Mouse (Mus musculus) heart, embryonic 12.5 days (tissue): ENCODE measurements around the gene Cep250. TPM values are rescaled to one million over a fixed set of nuclear protein-coding genes. Genes with fewer than 3 reads are reported as not detected.

Experiments
- ATAC-seq: fragments of 200-750 bp; cut with Nextera tagmentation; 2 replicates; pipeline ENCODE4 v1.8.0; 2017; ENCODE audit warnings: moderate TSS enrichment, moderate library complexity; ENCODE audit not compliant: insufficient number of reproducible peaks, low FRiP score
- H3K27ac ChIP-seq: fragments of 300-500 bp; sonication (generic); 2 replicates; pipeline ENCODE4 v1.5.1; 2016; ENCODE audit warnings: mild to moderate bottlenecking, moderate library complexity; ENCODE audit not compliant: poor library complexity, severe bottlenecking
- H3K27me3 ChIP-seq: fragments of 300-500 bp; sonication (generic); replicated peaks from 2 replicates; pipeline ENCODE4 v1.6.1; 2016; ENCODE audit warnings: mild to moderate bottlenecking, moderate library complexity
- H3K36me3 ChIP-seq: fragments of 300-500 bp; sonication (generic); 2 replicates; pipeline ENCODE4 v1.6.1; 2016; ENCODE audit warnings: mild to moderate bottlenecking, moderate library complexity
- H3K4me1 ChIP-seq: fragments of 300-500 bp; sonication (generic); replicated peaks from 2 replicates; pipeline ENCODE4 v1.6.1; 2016; ENCODE audit warnings: mild to moderate bottlenecking
- H3K4me2 ChIP-seq: fragments of 300-500 bp; sonication (generic); 2 replicates; pipeline ENCODE4 v1.6.1; 2016; ENCODE audit warnings: mild to moderate bottlenecking, moderate library complexity
- H3K4me3 ChIP-seq: fragments of 300-500 bp; sonication (generic); 2 replicates; pipeline ENCODE4 v1.5.1; 2016; ENCODE audit warnings: mild to moderate bottlenecking
- H3K9ac ChIP-seq: fragments of 300-500 bp; sonication (generic); 2 replicates; pipeline ENCODE4 v1.6.1; 2016; ENCODE audit warnings: mild to moderate bottlenecking, moderate library complexity
- H3K9me3 ChIP-seq: fragments of 300-500 bp; sonication (generic); replicated peaks from 2 replicates; pipeline ENCODE4 v1.6.1; 2016; ENCODE audit warnings: mild to moderate bottlenecking, moderate library complexity
- WGBS: fragments of 180-500 bp; shearing (Covaris S2); methylation state at CpG from one replicate; pipeline ENCODE4 v1.1.7; 2016; 5-methylcytosine and 5-hydroxymethylcytosine counted together
- polyA plus RNA-seq: library from polyadenylated mRNA; unstranded; fragments of >200 nt; fragmentation: Nextera tagmentation; extraction: Ambion mirVana; gene quantifications from 2 replicates; pipeline ENCODE4 v1.2.1, GENCODE M21; 2016

Gene Cep250
- polyA plus RNA-seq, 1 experiment from 2014 or later: 10.7 TPM

GRCm38 (mm10) chr2:155943463-155943862, 12.8 kb upstream of the Cep250 start:
- Histone ChIP-seq H3K9me3 (no peaks in the 10 kb centered on the region), H3K27me3 (peaks cover 17% of the 10 kb centered on the region; the same call in 1 of the 2 replicates), H3K4me1 (peaks cover 17% of the 10 kb centered on the region), H3K9ac (peak overlapping the region; percentile 48; the same call in 1 of the 2 replicates), H3K4me3 (no peak overlapping the region), H3K4me2 (peak overlapping the region; percentile 59), H3K36me3 (no peaks in the 10 kb centered on the region), H3K27ac (no peak overlapping the region)
- 4% methylated on average over 8 of the region's 8 CpGs for WGBS
- ATAC-seq: no peak

DNA sequence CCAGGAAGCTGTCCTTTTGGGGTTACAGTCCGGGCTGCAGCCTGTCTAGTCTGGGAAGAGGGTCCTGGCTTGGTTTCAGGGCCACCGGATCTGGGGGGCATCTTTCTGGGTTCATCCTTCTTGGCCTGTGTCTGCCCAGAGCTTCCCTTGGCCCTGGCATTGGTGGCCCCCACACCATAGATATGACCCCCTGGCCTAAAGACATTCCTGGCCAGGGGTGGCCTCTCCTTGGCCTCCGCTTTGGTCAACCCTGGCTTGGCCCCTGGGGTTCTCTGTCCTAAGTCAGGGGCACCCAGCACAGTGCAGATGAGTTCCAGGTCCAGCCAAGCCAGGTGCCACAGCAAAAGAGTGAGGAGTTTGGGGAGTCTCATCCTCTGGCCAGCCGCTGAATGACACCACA, 11.6 kb upstream of the Cep250 start:
- H3K4me1 ChIP-seq: peaks cover 17% of the 10 kb centered on the region
- no peak overlapping the region for H3K4me3 ChIP-seq
- peak overlapping the region; percentile 42 for H3K4me2 ChIP-seq
- H3K27me3 ChIP-seq: peaks cover 24% of the 10 kb centered on the region; the same call in 1 of the 2 replicates
- 84% methylated on average over 4 of the region's 4 CpGs for WGBS
- H3K9me3 ChIP-seq: no peaks in the 10 kb centered on the region
- no peak overlapping the region for H3K27ac ChIP-seq
- H3K9ac ChIP-seq: no peak overlapping the region
- no peak for ATAC-seq
- no peaks in the 10 kb centered on the region for H3K36me3 ChIP-seq

DNA sequence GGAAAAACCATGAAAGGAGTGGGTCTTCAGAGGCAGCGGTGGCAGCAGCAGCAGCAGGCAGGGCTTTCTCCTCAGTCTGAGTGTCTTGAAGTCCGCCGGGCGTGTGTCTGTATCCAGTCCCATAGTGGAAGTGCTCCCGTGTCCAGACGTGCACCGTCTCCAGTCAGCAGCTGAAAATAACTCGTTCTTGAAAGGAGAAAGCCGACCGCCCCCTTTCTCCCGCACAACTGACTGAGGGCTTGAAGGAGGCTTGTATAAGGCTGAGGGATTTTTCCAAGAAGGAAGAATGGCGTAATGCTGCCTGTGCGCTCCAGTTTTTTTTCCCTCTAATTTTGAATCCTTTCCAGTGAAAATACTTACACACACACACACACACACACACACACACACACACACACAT, 11.1 kb upstream of the Cep250 start, which contains the start of gene Gdf5:
Gdf5 (minus strand) TSS at position 244 of the 400 bp plus-strand sequence.
- Histone ChIP-seq H3K4me2 (peak within 1 kb of the TSS; percentile 42), H3K9ac (no peak within 1 kb of the TSS), H3K4me1 (peaks cover 17% of the 10 kb centered on the region), H3K9me3 (no peaks in the 10 kb centered on the region), H3K4me3 (no peak within 1 kb of the TSS), H3K27me3 (peaks cover 28% of the 10 kb centered on the region; the same call in 1 of the 2 replicates), H3K27ac (no peak within 1 kb of the TSS), H3K36me3 (no peaks in the 10 kb centered on the region)
- 42% methylated on average over 13 of the region's 13 CpGs for WGBS
- no peak for ATAC-seq

- no peak for ATAC-seq
These were observed 10.7 kb upstream of the Cep250 start for GRCm38 (mm10) chr2:155945580-155945979.

GRCm38 (mm10) chr2:155946069-155946468, 10.2 kb upstream of the Cep250 start:
- H3K36me3 ChIP-seq: no peaks in the 10 kb centered on the region
- H3K4me1 ChIP-seq: peaks cover 17% of the 10 kb centered on the region
- WGBS: 7% methylated on average over 7 of the region's 7 CpGs
- no peak for ATAC-seq
- H3K9ac ChIP-seq: no peak overlapping the region
- H3K4me3 ChIP-seq: no peak overlapping the region
- H3K27me3 ChIP-seq: peaks cover 29% of the 10 kb centered on the region; the same call in 1 of the 2 replicates
- H3K4me2 ChIP-seq: no peak overlapping the region
- H3K27ac ChIP-seq: no peak overlapping the region
- no peaks in the 10 kb centered on the region for H3K9me3 ChIP-seq

More at GRCm38 (mm10) chr2:155945580-155945979, 10.7 kb upstream of the Cep250 start:
- Histone ChIP-seq H3K4me2 (0 out of 2 replicates have a peak overlapping the region, but pooled peaks have one; percentile 42), H3K27ac (no peak overlapping the region), H3K36me3 (no peaks in the 10 kb centered on the region), H3K4me1 (peaks cover 17% of the 10 kb centered on the region), H3K4me3 (no peak overlapping the region), H3K9me3 (no peaks in the 10 kb centered on the region), H3K9ac (no peak overlapping the region), H3K27me3 (peaks cover 29% of the 10 kb centered on the region; the same call in 1 of the 2 replicates)
- 82% methylated on average over 5 of the region's 5 CpGs for WGBS

- H3K9ac ChIP-seq: no peak overlapping the region
- no peak for ATAC-seq
- H3K36me3 ChIP-seq: no peaks in the 10 kb centered on the region
- H3K4me1 ChIP-seq: peaks cover 17% of the 10 kb centered on the region
- H3K27ac ChIP-seq: no peak overlapping the region
- H3K9me3 ChIP-seq: no peaks in the 10 kb centered on the region
- WGBS: 34% methylated on average over 4 of the region's 4 CpGs
- no peak overlapping the region for H3K4me3 ChIP-seq
- peaks cover 29% of the 10 kb centered on the region; the same call in 1 of the 2 replicates for H3K27me3 ChIP-seq
- no peak overlapping the region for H3K4me2 ChIP-seq
These were observed 9.8 kb upstream of the Cep250 start for GRCm38 (mm10) chr2:155946499-155946898.

GRCm38 (mm10) chr2:155947390-155948002, 8.8 kb upstream of the Cep250 start:
- H3K27me3 ChIP-seq: peaks cover 29% of the 10 kb centered on the region; the same call in 1 of the 2 replicates
- peaks cover 17% of the 10 kb centered on the region for H3K4me1 ChIP-seq
- 51% methylated on average over 5 of the region's 5 CpGs for WGBS
- H3K4me3 ChIP-seq: no peak overlapping the region
- no peaks in the 10 kb centered on the region for H3K36me3 ChIP-seq
- no peak overlapping the region for H3K27ac ChIP-seq
- no peak for ATAC-seq
- no peaks in the 10 kb centered on the region for H3K9me3 ChIP-seq
- H3K9ac ChIP-seq: no peak overlapping the region
- H3K4me2 ChIP-seq: no peak overlapping the region

- Histone ChIP-seq H3K9ac (no peak overlapping the region), H3K4me2 (no peak overlapping the region)
- ATAC-seq: no peak
These were observed 6.9 kb upstream of the Cep250 start for GRCm38 (mm10) chr2:155949362-155949761.

DNA sequence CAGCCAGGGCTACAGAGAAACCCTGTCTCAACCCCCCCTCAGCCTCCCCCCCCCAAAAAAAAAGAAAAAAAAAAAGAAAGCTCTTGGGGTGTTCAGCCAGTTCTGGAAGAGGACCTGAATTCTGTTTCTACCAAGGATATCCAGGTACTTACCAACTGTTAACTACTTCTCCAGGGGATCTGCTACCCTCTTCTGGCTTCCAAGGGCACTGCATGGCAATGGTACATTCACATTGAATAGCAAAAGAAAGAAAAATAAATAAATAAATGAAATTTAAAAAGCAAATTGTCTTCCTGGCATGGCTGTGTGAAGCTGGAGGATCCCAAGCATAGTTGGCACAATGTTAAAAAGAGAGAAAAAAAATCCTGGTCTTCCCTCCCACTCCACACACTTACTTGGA, 4.3 kb upstream of the Cep250 start:
- Histone ChIP-seq H3K36me3 (no peaks in the 10 kb centered on the region), H3K4me1 (no peaks in the 10 kb centered on the region), H3K9me3 (no peaks in the 10 kb centered on the region), H3K4me3 (no peak overlapping the region), H3K9ac (no peak overlapping the region), H3K4me2 (no peak overlapping the region), H3K27me3 (peaks cover 17% of the 10 kb centered on the region; the same call in 1 of the 2 replicates), H3K27ac (no peak overlapping the region)
- no peak for ATAC-seq

More at GRCm38 (mm10) chr2:155949362-155949761, 6.9 kb upstream of the Cep250 start:
- WGBS: 30% methylated on average over 6 of the region's 6 CpGs
- H3K9me3 ChIP-seq: no peaks in the 10 kb centered on the region
- H3K36me3 ChIP-seq: no peaks in the 10 kb centered on the region
- H3K27me3 ChIP-seq: peaks cover 22% of the 10 kb centered on the region; the same call in 1 of the 2 replicates
- H3K4me3 ChIP-seq: no peak overlapping the region
- H3K4me1 ChIP-seq: peaks cover 8% of the 10 kb centered on the region; the same call in 1 of the 2 replicates
- no peak overlapping the region for H3K27ac ChIP-seq

GRCm38 (mm10) chr2:155959981-155960380, 3.7 kb downstream of the Cep250 start:
- H3K9ac ChIP-seq: no peak overlapping the region
- WGBS: 83% methylated on average over 5 of the region's 5 CpGs
- H3K4me3 ChIP-seq: no peak overlapping the region

DNA sequence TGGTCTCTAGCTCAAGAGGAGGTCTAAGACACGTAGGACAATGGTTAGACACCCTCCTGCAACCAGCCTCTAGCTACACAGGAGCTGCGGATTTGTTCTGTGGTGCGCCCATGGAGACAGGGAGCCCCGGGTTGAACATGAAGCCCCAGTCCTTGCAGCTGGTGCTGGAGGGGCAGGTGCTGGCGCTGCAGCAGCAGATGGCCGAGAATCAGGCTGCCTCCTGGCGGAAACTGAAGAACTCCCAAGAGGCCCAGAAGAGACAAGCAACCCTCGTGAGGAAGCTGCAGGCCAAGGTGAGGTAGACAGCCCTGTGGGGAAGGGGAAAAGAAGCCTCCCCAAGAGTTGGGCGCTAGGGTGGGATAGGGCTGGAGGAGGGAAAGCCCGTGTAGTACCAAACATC, 5.6 kb downstream of the Cep250 start:
- no peaks in the 10 kb centered on the region for H3K9me3 ChIP-seq
- H3K36me3 ChIP-seq: peaks cover 54% of the 10 kb centered on the region
- no peak overlapping the region for H3K27ac ChIP-seq
- H3K4me3 ChIP-seq: no peak overlapping the region
- ATAC-seq: no peak
- no peak overlapping the region for H3K9ac ChIP-seq
- H3K4me1 ChIP-seq: peaks cover 7% of the 10 kb centered on the region; the same call in 1 of the 2 replicates
- no peak overlapping the region for H3K4me2 ChIP-seq
- no peaks in the 10 kb centered on the region for H3K27me3 ChIP-seq
- WGBS: 85% methylated on average over 10 of the region's 10 CpGs

More at GRCm38 (mm10) chr2:155959981-155960380, 3.7 kb downstream of the Cep250 start:
- Histone ChIP-seq H3K4me2 (no peak overlapping the region), H3K9me3 (no peaks in the 10 kb centered on the region), H3K27ac (no peak overlapping the region), H3K27me3 (no peaks in the 10 kb centered on the region), H3K36me3 (peaks cover 38% of the 10 kb centered on the region), H3K4me1 (peaks cover 7% of the 10 kb centered on the region; the same call in 1 of the 2 replicates)
- no peak for ATAC-seq
